Mouse (Mus musculus) left cerebral cortex, postnatal 14 days (tissue): ENCODE measurements around the gene Fgd5. TPM values are rescaled to one million over a fixed set of nuclear protein-coding genes. Genes with fewer than 3 reads are reported as not detected.
"Not testable (repeated sequence)": the region's sequence is repeated elsewhere in the genome, so short reads cannot be mapped to it uniquely, and the experiment has no call there.

Source experiments
- DNase-seq, 2 experiments: peaks; one replicate each; pipeline ENCODE4 v3.0.0; 2021 to 2022; ENCODE audit warnings: low spot score in 2 of 2, mixed read lengths in 1 of 2
- intact Hi-C: fragments of 180-260 bp; cut with DNase I; formaldehyde crosslinking; loops from one replicate; pipeline ENCODE4 v1.15.1; 2025
- total RNA-seq, 2 experiments: library from RNA; stranded (reverse); gene quantifications; 2 replicates each; pipeline ENCODE4 v1.2.3; 2021

Fgd5 gene
- total RNA-seq, 2 experiments from 2014 or later = 6.2 to 7.0 TPM

- no peak for DNase-seq
- intact Hi-C loops = no loop called here
Measured at GRCm38 (mm10) chr6:92057768-92058167, 79.1 kb downstream of the Fgd5 start.

- DNase-seq = no peak
- intact Hi-C loops = no loop called here
Measured at GRCm38 (mm10) chr6:92061725-92062124, 83.0 kb downstream of the Fgd5 start.

GRCm38 (mm10) chr6:92063452-92063851 lies 84.8 kb downstream of the Fgd5 start:
- intact Hi-C loops = no loop called here
- DNase-seq = no peak

GRCm38 (mm10) chr6:92064101-92064500 lies 85.4 kb downstream of the Fgd5 start:
- intact Hi-C loops = no loop called here
- DNase-seq = peak in 1 of 2 experiments; percentile 22

- DNase-seq = peak; percentile 60 to 62
- intact Hi-C loops = loop anchor here (5.0 kb wide), 1 partner anchor 289 kb away; no protein-coding TSS in a partner anchor
Measured at GRCm38 (mm10) chr6:92065721-92066496, 87.2 kb downstream of the Fgd5 start.

- DNase-seq = peak; percentile 52 to 81
- intact Hi-C loops = loop anchor here (1.0 to 5.0 kb wide), 2 partner anchors 166 to 290 kb away; no protein-coding TSS in a partner anchor
Measured at GRCm38 (mm10) chr6:92067146-92067790, 88.6 kb downstream of the Fgd5 start.

GRCm38 (mm10) chr6:92071121-92071839 lies 92.6 kb downstream of the Fgd5 start:
- DNase-seq = no peak
- intact Hi-C loops = no loop called here

- no peak for DNase-seq
- intact Hi-C loops = no loop called here
Measured at GRCm38 (mm10) chr6:92080730-92081129, 102.1 kb downstream of the Fgd5 start.

- intact Hi-C loops = no loop called here
- DNase-seq = no peak
Measured at GRCm38 (mm10) chr6:92082756-92083155, 104.1 kb downstream of the Fgd5 start.

GRCm38 (mm10) chr6:92084932-92085331 lies 106.3 kb downstream of the Fgd5 start:
- intact Hi-C loops = no loop called here
- peak in 1 of 2 experiments; percentile 42 for DNase-seq

GRCm38 (mm10) chr6:92089141-92089540 lies 110.5 kb downstream of the Fgd5 start:
- DNase-seq, intact Hi-C loops: not testable (repeated sequence)

- DNase-seq = no peak
- intact Hi-C loops = loop anchor here (10.0 kb wide), 1 partner anchor 95 kb away; the partner anchor contains the start of gene Mrps25
Measured at GRCm38 (mm10) chr6:92089982-92090381, 111.3 kb downstream of the Fgd5 start.

- no peak for DNase-seq
- intact Hi-C loops = loop anchor here (10.0 kb wide), 1 partner anchor 94 kb away; the partner anchor contains the start of gene Mrps25
Measured at GRCm38 (mm10) chr6:92090497-92090896, 111.8 kb downstream of the Fgd5 start.

- intact Hi-C loops = loop anchor here (10.0 kb wide), 1 partner anchor 94 kb away; the partner anchor contains the start of gene Mrps25
- DNase-seq = peak; percentile 84 to 88
Measured at GRCm38 (mm10) chr6:92091130-92091591, 112.5 kb downstream of the Fgd5 start, which contains the start of gene Nr2c2. Nr2c2 (plus strand) TSS chr6:92091390.

GRCm38 (mm10) chr6:92091767-92092489 lies 113.2 kb downstream of the Fgd5 start:
- intact Hi-C loops = loop anchor here (10.0 kb wide), 1 partner anchor 93 kb away; the partner anchor contains the start of gene Mrps25
- DNase-seq = peak; percentile 99 to 100

- DNase-seq = no peak
- intact Hi-C loops = loop anchor here (10.0 kb wide), 1 partner anchor 92 kb away; the partner anchor contains the start of gene Mrps25
Measured at GRCm38 (mm10) chr6:92092737-92093136, 114.1 kb downstream of the Fgd5 start.

- intact Hi-C loops = loop anchor here (10.0 kb wide), 1 partner anchor 91 kb away; the partner anchor contains the start of gene Mrps25
- no peak for DNase-seq
Measured at GRCm38 (mm10) chr6:92093869-92094268, 115.2 kb downstream of the Fgd5 start.

GRCm38 (mm10) chr6:92100679-92101360 lies 122.1 kb downstream of the Fgd5 start:
- no peak for DNase-seq

More at GRCm38 (mm10) chr6:92100679-92101360, 122.1 kb downstream of the Fgd5 start:
- intact Hi-C loops = no loop called here
